Mouse (Mus musculus) olfactory bulb, adult 2 months (tissue): ENCODE results near the gene Lrrc30. TPM values are rescaled to one million over a fixed set of nuclear protein-coding genes. Genes with fewer than 3 reads are reported as not detected.
A peak's percentile ranks its signal among the peaks of the same experiment; 100 is the strongest.

Experiments
- H3K27ac ChIP-seq: fragments of 200-500 bp; 2 replicates; pipeline ENCODE4 v1.5.1; 2012; ENCODE audit warnings: low read depth, low read length; ENCODE audit not compliant: insufficient read depth
- H3K4me1 ChIP-seq: fragments of 200-500 bp; 2 replicates; pipeline ENCODE4 v1.6.1; 2012; ENCODE audit warnings: low read length; ENCODE audit not compliant: control insufficient read depth, insufficient read depth
- H3K4me3 ChIP-seq: fragments of 200-500 bp; 2 replicates; pipeline ENCODE4 v1.5.1; 2012; ENCODE audit warnings: mild to moderate bottlenecking, low read depth, low read length, moderate library complexity; ENCODE audit not compliant: insufficient read depth
- CTCF ChIP-seq: fragments of 200-500 bp; IDR thresholded peaks from 2 replicates; pipeline ENCODE4 v1.5.1; 2012; ENCODE audit warnings: low read depth, mild to moderate bottlenecking, low read length, moderate library complexity; ENCODE audit not compliant: insufficient read depth
- POLR2A ChIP-seq: fragments of 200-500 bp; IDR thresholded peaks from 2 replicates; pipeline ENCODE4 v1.6.1; 2012; ENCODE audit warnings: mild to moderate bottlenecking, low read depth, low read length, moderate library complexity; ENCODE audit not compliant: insufficient read depth
- WGBS: fragments of 180-500 bp; shearing (Covaris S2); methylation state at CpG from one replicate; pipeline ENCODE4 v1.1.7; 2018; 5-methylcytosine and 5-hydroxymethylcytosine counted together
- polyA plus RNA-seq: library from polyadenylated mRNA; stranded (reverse); fragments of >200 nt; gene quantifications from 2 replicates; pipeline ENCODE4 v1.2.4, GENCODE M21; 2012; ENCODE audit warnings: low replicate concordance; ENCODE audit not compliant: missing spikeins, insufficient read depth, insufficient read length

The Lrrc30 gene
- polyA plus RNA-seq, 1 experiment = not detected

- Histone ChIP-seq H3K27ac (no peak overlapping the region), H3K4me1 (peaks cover 3% of the 10 kb centered on the region; the same call in 1 of the 2 replicates), H3K4me3 (no peak overlapping the region)
- 95% methylated on average over 2 of the region's 2 CpGs for WGBS
- TF ChIP-seq CTCF (no peak), POLR2A (no peak)
These were observed 4.4 kb upstream of the Lrrc30 start for GRCm38 (mm10) chr17:67636951-67637350.

DNA sequence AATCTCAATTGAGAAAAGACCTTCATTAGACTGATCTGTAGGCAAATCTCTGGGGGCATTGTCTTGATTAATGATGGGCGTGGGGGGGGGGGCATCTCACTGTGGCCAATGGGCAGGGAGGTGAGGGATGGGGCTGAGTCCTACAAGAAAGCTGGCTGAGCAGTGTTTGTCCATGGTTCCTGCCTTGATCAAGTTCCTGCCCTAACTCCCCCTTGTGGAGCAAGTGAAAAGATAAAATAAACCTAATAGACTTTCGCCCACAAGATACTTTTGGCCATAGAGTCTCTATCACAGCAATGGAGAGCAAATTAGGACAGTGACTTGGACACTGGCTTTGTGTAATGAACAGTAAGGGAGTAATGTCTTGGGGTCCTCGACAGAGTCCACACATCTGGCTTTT lies 3.8 kb upstream of the Lrrc30 start:
- H3K4me1 ChIP-seq = peaks cover 8% of the 10 kb centered on the region; the same call in 1 of the 2 replicates
- 75% methylated on average over 3 of the region's 3 CpGs for WGBS

GRCm38 (mm10) chr17:67629746-67630145 lies 2.8 kb downstream of the Lrrc30 start:
- H3K27ac ChIP-seq = 0 out of 2 replicates have a peak overlapping the region, but pooled peaks have one; percentile 37
- TF ChIP-seq POLR2A (no peak), CTCF (no peak)
- H3K4me1 ChIP-seq = peaks cover 20% of the 10 kb centered on the region
- 50% methylated on average over 3 of the region's 3 CpGs for WGBS
- no peak overlapping the region for H3K4me3 ChIP-seq

More for the DNA sequence above, 3.8 kb upstream of the Lrrc30 start:
- TF ChIP-seq POLR2A (no peak), CTCF (no peak)
- no peak overlapping the region for H3K27ac ChIP-seq
- H3K4me3 ChIP-seq = no peak overlapping the region

GRCm38 (mm10) chr17:67629211-67629657 lies 3.3 kb downstream of the Lrrc30 start:
- TF ChIP-seq CTCF (no peak), POLR2A (no peak)
- Histone ChIP-seq H3K4me3 (no peak overlapping the region), H3K27ac (peak overlapping the region; percentile 90), H3K4me1 (peaks cover 20% of the 10 kb centered on the region)
- WGBS = 14% methylated on average over 13 of the region's 13 CpGs

GRCm38 (mm10) chr17:67628475-67628874 lies 4.0 kb downstream of the Lrrc30 start:
- TF ChIP-seq CTCF (no peak), POLR2A (no peak)
- WGBS = 44% methylated on average over 15 of the region's 15 CpGs
- H3K4me1 ChIP-seq = peaks cover 20% of the 10 kb centered on the region
- no peak overlapping the region for H3K4me3 ChIP-seq
- peak overlapping the region; percentile 90 for H3K27ac ChIP-seq

- WGBS = 84% methylated on average over 5 of the region's 5 CpGs
These were observed 7.1 kb downstream of the Lrrc30 start for GRCm38 (mm10) chr17:67625431-67625830.

GRCm38 (mm10) chr17:67619001-67619400 lies 13.5 kb downstream of the Lrrc30 start:
- WGBS = 75% methylated on average over 7 of the region's 7 CpGs
- H3K27ac ChIP-seq = no peak overlapping the region
- H3K4me1 ChIP-seq = no peaks in the 10 kb centered on the region
- TF ChIP-seq CTCF (no peak), POLR2A (no peak)
- no peak overlapping the region for H3K4me3 ChIP-seq

More at GRCm38 (mm10) chr17:67625431-67625830, 7.1 kb downstream of the Lrrc30 start:
- no peak overlapping the region for H3K27ac ChIP-seq
- H3K4me1 ChIP-seq = peaks cover 12% of the 10 kb centered on the region
- no peak overlapping the region for H3K4me3 ChIP-seq
- TF ChIP-seq CTCF (no peak), POLR2A (no peak)

- no peak overlapping the region for H3K4me3 ChIP-seq
- 86% methylated on average over 5 of the region's 5 CpGs for WGBS
- no peak for TF ChIP-seq POLR2A
- H3K27ac ChIP-seq = no peak overlapping the region
- no peaks in the 10 kb centered on the region for H3K4me1 ChIP-seq
These were observed 18.1 kb downstream of the Lrrc30 start for GRCm38 (mm10) chr17:67614381-67614780.

DNA sequence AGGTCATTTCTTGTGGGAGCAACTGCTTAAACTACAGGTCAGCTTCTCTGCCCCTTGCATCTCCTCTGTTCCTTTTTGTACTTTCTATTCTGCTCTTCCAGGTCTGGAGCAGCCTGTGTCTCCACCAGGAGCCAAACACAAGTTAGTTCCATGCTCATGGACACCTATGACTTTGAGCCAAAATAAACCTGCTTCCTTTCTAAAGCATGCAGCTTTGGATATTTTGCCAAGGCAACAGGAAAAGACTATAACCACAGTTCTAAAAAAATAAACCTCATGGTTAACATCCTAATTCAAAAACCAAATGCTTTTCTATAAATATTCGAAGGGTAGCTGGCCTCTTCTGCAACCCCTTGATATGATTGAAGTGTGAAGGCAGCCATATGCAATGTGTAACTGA lies 19.9 kb downstream of the Lrrc30 start:
- no peak for TF ChIP-seq CTCF
- no peak for TF ChIP-seq POLR2A
- Histone ChIP-seq H3K27ac (no peak overlapping the region), H3K4me1 (no peaks in the 10 kb centered on the region), H3K4me3 (no peak overlapping the region)
- 68% methylated on average over 1 of the region's 1 CpGs for WGBS

DNA sequence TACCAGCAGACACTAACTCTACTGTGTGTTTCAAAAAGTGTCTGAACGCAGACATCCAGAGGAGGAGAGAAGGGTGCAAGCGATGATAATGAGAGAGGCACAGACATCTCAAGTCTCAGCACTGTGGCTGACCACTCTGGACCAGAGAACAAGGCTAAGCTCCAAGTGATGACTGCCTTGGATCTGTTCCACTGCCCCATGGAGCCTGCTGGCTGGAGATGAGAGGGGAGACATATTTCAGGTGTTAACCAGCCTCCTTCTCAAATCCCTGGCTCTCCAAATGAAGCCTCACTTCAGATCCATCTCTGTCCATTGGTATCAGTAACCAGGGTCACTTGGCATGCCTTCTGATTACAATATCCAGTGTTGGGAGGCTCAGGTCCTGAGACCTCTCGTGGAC lies 20.4 kb downstream of the Lrrc30 start:
- WGBS = 95% methylated on average over 3 of the region's 3 CpGs
- no peaks in the 10 kb centered on the region for H3K4me1 ChIP-seq
- no peak overlapping the region for H3K4me3 ChIP-seq
- no peak overlapping the region for H3K27ac ChIP-seq
- TF ChIP-seq POLR2A (no peak), CTCF (no peak)
